Mouse (Mus musculus): ENCODE measurements around the gene Uba52.
"Not testable (repeated sequence)": the region's sequence is repeated elsewhere in the genome, so short reads cannot be mapped to it uniquely, and the experiment has no call there.

Uba52 gene

GRCm38 (mm10) chr8:70529741-70530161, 19.1 kb upstream of the Uba52 start:
- DNase-seq, result no peak

- DNase-seq, result no peak
Measured at GRCm38 (mm10) chr8:70529299-70529698, 18.7 kb upstream of the Uba52 start.

GRCm38 (mm10) chr8:70528182-70528797, 17.7 kb upstream of the Uba52 start:
- DNase-seq, result no peak

GRCm38 (mm10) chr8:70527512-70528181, 17.0 kb upstream of the Uba52 start, which contains the start of the genes Fkbp8 and Kxd1:
Fkbp8 (plus strand) TSS chr8:70527724.
Kxd1 (minus strand) TSS chr8:70527956.
- DNase-seq, result peak; percentile 100

GRCm38 (mm10) chr8:70527111-70527511, 16.5 kb upstream of the Uba52 start:
- no peak for DNase-seq

- peak; percentile 95 for DNase-seq
Measured at GRCm38 (mm10) chr8:70522592-70523403, 12.2 kb upstream of the Uba52 start.

GRCm38 (mm10) chr8:70519606-70520005, 9.0 kb upstream of the Uba52 start:
- DNase-seq, result no peak

GRCm38 (mm10) chr8:70519043-70519442, 8.4 kb upstream of the Uba52 start:
- no peak for DNase-seq

GRCm38 (mm10) chr8:70517940-70518643, 7.5 kb upstream of the Uba52 start:
- no peak for DNase-seq

- no peak for DNase-seq
Measured at GRCm38 (mm10) chr8:70513441-70513840, 2.8 kb upstream of the Uba52 start.

- DNase-seq, result no peak
Measured at GRCm38 (mm10) chr8:70512253-70512903, 1.8 kb upstream of the Uba52 start.

- DNase-seq, result no peak
Measured at GRCm38 (mm10) chr8:70511770-70512169, 1.2 kb upstream of the Uba52 start.

- not testable (repeated sequence) for DNase-seq
Measured at GRCm38 (mm10) chr8:70511174-70511573, 573 bp upstream of the Uba52 start.

GRCm38 (mm10) chr8:70509281-70509952, 1.2 kb downstream of the Uba52 start:
- DNase-seq, result no peak

- no peak for DNase-seq
Measured at GRCm38 (mm10) chr8:70507027-70507393, 3.6 kb downstream of the Uba52 start.

- peak; percentile 98 for DNase-seq
Measured at GRCm38 (mm10) chr8:70506328-70507026, 4.1 kb downstream of the Uba52 start, which contains the start of gene Rex1bd. Rex1bd (minus strand) TSS chr8:70506752.

GRCm38 (mm10) chr8:70505698-70506327, 4.8 kb downstream of the Uba52 start:
- no peak for DNase-seq

- peak; percentile 76 for DNase-seq
Measured at GRCm38 (mm10) chr8:70504851-70505250, 5.8 kb downstream of the Uba52 start.

- peak; percentile 54 for DNase-seq
Measured at GRCm38 (mm10) chr8:70504291-70504716, 6.3 kb downstream of the Uba52 start.

GRCm38 (mm10) chr8:70503062-70503750, 7.4 kb downstream of the Uba52 start:
- DNase-seq, result peak; percentile 78
